Mouse (Mus musculus) cortical plate, adult 2 months (tissue): Measurements from ENCODE around the gene Sec16b.

Experiments used
- CTCF ChIP-seq: fragments of 200-500 bp; IDR thresholded peaks from 2 replicates; pipeline ENCODE4 v1.5.1; 2011; ENCODE audit warnings: mild to moderate bottlenecking, control low read depth, low read length; ENCODE audit not compliant: insufficient read depth; ENCODE audit errors: extremely low read depth
- POLR2A ChIP-seq: fragments of 200-500 bp; IDR thresholded peaks from 2 replicates; pipeline ENCODE4 v1.6.1; 2011; ENCODE audit warnings: mild to moderate bottlenecking, low read length, control low read depth; ENCODE audit not compliant: insufficient read depth; ENCODE audit errors: extremely low read depth

DNA sequence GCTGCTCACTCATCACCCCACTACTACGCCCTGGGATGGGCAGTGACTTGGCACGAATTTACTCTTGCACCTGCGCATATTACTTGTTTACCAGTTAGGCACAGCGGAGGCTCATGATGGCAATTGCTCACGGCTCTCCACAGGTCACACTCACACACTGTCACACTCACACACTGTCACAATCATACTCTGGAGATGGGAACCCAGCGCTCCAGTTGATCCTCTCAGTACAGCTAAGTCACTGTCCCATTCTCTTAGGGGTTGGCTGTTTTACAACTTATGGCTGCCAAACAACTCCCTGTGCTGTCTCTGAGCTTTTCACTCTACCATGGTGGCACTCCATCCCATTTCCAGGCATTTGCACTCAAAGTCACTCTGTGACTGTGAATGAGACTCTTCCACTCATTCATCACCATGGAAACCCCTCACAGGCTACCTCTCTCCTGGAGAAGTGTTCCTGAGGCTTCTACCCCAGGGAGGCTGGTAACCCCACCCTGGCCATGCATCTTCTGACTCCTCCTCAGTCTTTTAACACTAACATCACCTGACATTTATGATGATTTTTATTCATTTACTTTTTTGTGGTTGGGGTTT is 5.1 kb upstream of the Sec16b start:
- TF ChIP-seq POLR2A (no peak), CTCF (no peak)
